In genomic region chr9:108914491-108914890, GRCm38 (mm10) we compare ENCODE assay signal across 9 mouse cellular contexts. TPM values are rescaled to one million over a fixed set of nuclear protein-coding genes. Genes with fewer than 3 reads are reported as not detected.
DNase-seq lines count a peak whose midpoint lies in the region; ATAC-seq lines count a peak whose summit lies in the region.
"Had no signal": no experiment of that assay in that cellular context is flagged by ENCODE, and none has a peak within 500 bp of the region (broad histone marks: within the 10 kb centered on the region; RNA-seq: fewer than 3 reads in every experiment).

Gene Tmem89 (plus strand): TSS chr9:108914619.

- H3K27ac ChIP-seq in heart, embryonic 10.5 days = no peak within 1 kb of the TSS
- H3K27ac ChIP-seq in neural tube, embryonic 13.5 days (replicated peaks) = 0 out of 2 replicates have a peak within 1 kb of the TSS, but pooled peaks have one; percentile 13

- DNase-seq in heart, adult 18-20 months = peak; percentile 54 to 77
- no peak for DNase-seq in heart, embryonic 10.5 days (ENCODE audit: low spot score)
- peak; percentile 75 to 80 for DNase-seq in cerebellum, postnatal 14 days
- peak; percentile 48 for DNase-seq in heart, postnatal 4 days
- DNase-seq in ovary, postnatal 14 days (ENCODE audit: low spot score) = no peak
- no peak for DNase-seq in urinary bladder, adult 18-20 months (ENCODE audit: low spot score in 2 of 2)
- DNase-seq: liver, postnatal 0 days had no signal

- peak; percentile 92 for ATAC-seq in neural tube, embryonic 13.5 days (ENCODE audit: low read depth)
- no peak for ATAC-seq in granulocyte monocyte progenitor cell, adult 5-6 weeks (replicated peaks; ENCODE audit: poor library complexity, severe bottlenecking)
- ATAC-seq: liver, postnatal 0 days had no signal

- H3K4me3 ChIP-seq in heart, embryonic 10.5 days = no peak within 1 kb of the TSS
- no peak within 1 kb of the TSS for H3K4me3 ChIP-seq in neural tube, embryonic 13.5 days

- no peak within 1 kb of the TSS for H3K9ac ChIP-seq in neural tube, embryonic 13.5 days
- H3K9ac ChIP-seq: liver, postnatal 0 days had no signal

- H3K36me3 ChIP-seq in heart, embryonic 10.5 days = no peaks in the 10 kb centered on the region
- no peaks in the 10 kb centered on the region for H3K36me3 ChIP-seq in neural tube, embryonic 13.5 days

- H3K9me3 ChIP-seq in heart, embryonic 10.5 days = no peaks in the 10 kb centered on the region
- H3K9me3 ChIP-seq in neural tube, embryonic 13.5 days = no peaks in the 10 kb centered on the region

- no peak within 1 kb of the TSS for H3K4me2 ChIP-seq in neural tube, embryonic 13.5 days

- 74% methylated on average over 6 of the region's 6 CpGs for WGBS in heart, embryonic 10.5 days
- WGBS in neural tube, embryonic 13.5 days = 53% methylated on average over 6 of the region's 6 CpGs

- peaks cover 12% of the 10 kb centered on the region for H3K4me1 ChIP-seq in heart, embryonic 10.5 days
- H3K4me1 ChIP-seq in neural tube, embryonic 13.5 days (replicated peaks) = peaks cover 13% of the 10 kb centered on the region

- no peaks in the 10 kb centered on the region for H3K27me3 ChIP-seq in heart, embryonic 10.5 days (ENCODE audit: insufficient read depth, poor library complexity, severe bottlenecking)
- H3K27me3 ChIP-seq in neural tube, embryonic 13.5 days = no peaks in the 10 kb centered on the region

RNA-seq across cellular contexts. Expression of gene Tmem89, which starts in this region (rescaled TPM):
- not detected for total RNA-seq in heart, adult 18-20 months (2021)
- polyA plus RNA-seq in heart, embryonic 10.5 days (2016; fragmentation: Nextera tagmentation; extraction: Ambion mirVana) = not detected in 2 replicates
- total RNA-seq in heart, postnatal 4 days (2021) = not detected
- not detected in 2 replicates for polyA plus RNA-seq in neural tube, embryonic 13.5 days (2015; fragmentation: Nextera tagmentation; extraction: Ambion mirVana)
- total RNA-seq in granulocyte monocyte progenitor cell, adult 5-6 weeks (2014; fragmentation: Nextera tagmentation) = not detected in 2 replicates
- total RNA-seq in granulocyte monocyte progenitor cell, adult 5-6 weeks (2017) = not detected in 2 replicates
- polyA plus RNA-seq: liver, postnatal 0 days had no signal

Comparison
In these comparisons a context has a peak if more than half of its experiments do, and no peak if none do; other contexts are left out.
1. Peak in DNase-seq in heart, adult 18-20 months; RNA of the gene not detected or under 1 TPM.
2. Peak in DNase-seq in heart, postnatal 4 days; RNA of the gene not detected or under 1 TPM.
3. Peak in ATAC-seq and H3K27ac ChIP-seq in neural tube, embryonic 13.5 days; RNA of the gene not detected or under 1 TPM.
4. DNase-seq: peak in cerebellum, postnatal 14 days (2 of 2); none in heart, embryonic 10.5 days (single experiment), ovary, postnatal 14 days (single experiment) and urinary bladder, adult 18-20 months (0 of 2).